Mouse (Mus musculus): ENCODE measurements at regions not wholly inside any gene's neighbourhood (a gene's known extent, or its start where the extent isn't known, plus 50 kb on each side); places are given as distances from the start of the nearest gene placed in this dataset.

DNA sequence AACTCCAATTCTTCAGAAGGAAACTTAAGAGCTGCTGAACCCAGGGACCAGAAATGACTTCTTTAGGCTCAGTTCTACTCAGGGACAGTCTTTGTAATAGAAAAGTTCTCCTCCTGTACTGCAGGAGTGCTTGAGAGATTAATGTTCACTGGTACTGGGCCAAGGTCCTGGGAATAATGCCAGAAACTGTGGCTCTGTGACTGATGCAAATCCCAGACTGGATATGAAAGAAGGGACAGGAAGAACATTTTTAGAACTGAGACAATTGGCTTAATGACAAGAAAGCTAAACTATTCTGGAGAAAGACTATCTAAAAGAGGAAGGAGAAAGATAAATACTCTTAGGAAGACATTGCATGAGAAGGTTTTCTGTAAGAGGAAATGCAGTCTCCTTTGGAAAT, 4818.8 kb upstream of the Gm7489 start:
- TF ChIP-seq CTCF (IDR thresholded peaks at IDR 0.05; ENCODE audit: low read depth, low read length) (no peak), POLR2A (IDR thresholded peaks at IDR 0.05; ENCODE audit: extremely low read depth, insufficient read depth, low read length) (no peak)
